Mouse (Mus musculus) frontal cortex, adult (tissue): ENCODE results near the gene Mark2.

Experiments used
- ATAC-seq: cut with Nextera tagmentation; 2 replicates; pipeline ENCODE4 v1.9.2; 2017; ENCODE audit warnings: mild to moderate bottlenecking, moderate library complexity, mixed read lengths; ENCODE audit not compliant: low TSS enrichment

The Mark2 gene

DNA sequence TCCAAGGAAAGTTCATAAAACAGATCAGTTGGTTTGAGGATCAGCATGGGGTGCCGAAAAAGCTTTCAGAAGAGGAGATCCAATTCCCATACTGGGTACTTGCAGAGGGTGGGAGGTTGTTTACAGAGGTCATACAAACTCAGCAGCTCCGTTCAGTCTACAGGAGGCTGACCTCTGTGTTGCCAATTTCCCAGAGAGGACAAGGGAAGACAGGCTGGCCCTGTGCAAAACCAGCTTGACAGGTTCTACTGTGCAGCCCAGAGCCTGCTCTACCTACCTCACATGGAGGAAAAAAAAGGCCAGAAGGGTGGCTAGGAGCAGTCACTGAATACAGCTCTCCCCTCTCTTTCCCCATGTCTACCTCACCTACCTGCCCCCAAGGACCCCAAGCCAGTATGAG, 7.6 kb downstream of the Mark2 start:
- ATAC-seq, result no peak

DNA sequence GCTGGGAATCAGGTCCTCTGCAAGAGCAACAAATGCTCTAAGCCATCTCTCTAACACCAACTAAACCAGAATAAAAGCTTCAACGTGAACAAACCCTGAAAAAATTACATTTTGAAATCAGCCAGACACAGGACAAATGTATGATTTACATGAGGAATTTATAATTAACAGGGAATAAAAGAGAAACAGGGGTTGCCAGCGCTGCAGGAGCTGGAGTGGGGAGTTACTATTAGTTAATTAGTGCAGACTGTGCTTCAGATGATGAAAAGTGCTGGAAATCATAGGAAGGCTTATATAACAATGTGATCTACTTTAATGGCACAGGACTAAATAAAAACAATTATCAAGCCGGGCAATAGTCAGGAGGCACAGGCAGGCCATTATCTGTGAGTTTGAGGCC, 20.3 kb downstream of the Mark2 start:
- ATAC-seq, result no peak

DNA sequence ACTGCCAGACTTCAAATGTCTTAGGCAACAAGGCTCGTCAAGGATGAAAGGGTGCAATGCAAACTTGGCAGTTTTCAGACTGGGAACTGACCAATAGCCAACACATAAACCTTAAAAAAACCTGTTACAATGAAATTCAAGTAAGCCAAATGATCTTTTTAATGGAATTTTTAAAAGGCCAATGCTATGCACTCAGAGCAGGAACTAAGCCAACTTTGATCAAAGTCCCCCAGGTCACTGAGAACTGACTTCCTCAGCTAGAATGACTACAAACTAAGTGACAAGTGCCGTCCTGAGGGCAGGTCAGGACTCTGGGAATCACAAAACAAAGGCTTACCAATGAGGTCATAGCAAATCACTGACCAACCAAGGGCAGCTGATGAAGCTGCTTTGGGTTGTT, 21.5 kb downstream of the Mark2 start:
- no peak for ATAC-seq

DNA sequence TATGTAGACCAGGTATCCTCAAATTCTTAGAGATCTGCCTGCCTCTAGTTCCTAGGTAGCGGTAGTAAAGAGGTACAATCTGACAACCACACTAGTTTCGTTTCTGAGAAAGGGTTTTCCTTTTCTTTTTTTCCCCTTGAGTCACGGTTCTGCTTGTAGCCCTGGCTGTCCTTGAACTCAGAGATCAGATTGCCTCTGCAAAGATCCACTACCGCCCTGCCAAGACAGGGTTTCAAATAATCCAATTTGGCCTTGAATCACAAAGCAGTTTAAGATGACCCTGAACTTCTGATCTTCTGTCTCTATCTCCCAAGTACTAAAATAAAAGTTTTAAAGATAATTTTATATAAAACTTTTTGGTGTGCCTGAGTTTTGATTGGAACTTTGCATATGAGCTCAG, 23.9 kb downstream of the Mark2 start:
- no peak for ATAC-seq

DNA sequence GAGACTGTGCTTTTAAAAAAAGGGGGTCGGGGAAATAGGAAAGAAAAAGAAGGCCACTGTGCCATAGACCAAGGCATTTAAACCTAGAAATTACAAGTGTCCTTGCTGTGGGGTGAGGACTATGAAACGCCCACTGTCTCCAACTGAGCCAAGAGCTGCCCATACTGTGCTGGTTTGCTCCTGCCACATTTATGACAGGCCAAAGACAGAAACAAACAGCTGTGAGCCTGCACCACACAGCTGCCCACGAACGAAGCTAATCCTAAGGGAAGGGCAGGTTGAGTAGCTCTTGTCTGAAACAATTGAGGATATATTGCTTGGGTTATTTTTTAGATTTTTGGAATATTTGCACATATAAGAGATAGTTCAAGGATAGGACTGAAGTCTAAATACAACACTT, 24.8 kb downstream of the Mark2 start:
- ATAC-seq, result peak; percentile 60

DNA sequence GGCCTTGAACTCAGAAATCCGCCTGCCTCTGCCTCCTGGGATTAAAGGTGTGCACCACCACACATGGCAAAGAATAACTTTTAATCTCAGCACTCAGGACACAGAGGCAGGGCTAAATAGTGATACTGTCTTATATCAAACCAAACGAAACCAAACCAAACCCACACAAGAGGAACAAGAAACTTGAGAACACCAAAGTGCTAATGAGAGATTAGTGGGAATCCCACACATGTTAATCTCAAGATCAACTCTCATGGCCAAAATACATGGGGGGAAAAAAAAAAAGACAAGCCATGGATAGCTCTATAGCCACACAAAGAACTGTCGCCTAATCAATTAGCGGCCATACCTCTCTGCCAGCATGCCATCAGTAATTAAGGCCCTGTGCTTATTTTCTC, 26.1 kb downstream of the Mark2 start:
- no peak for ATAC-seq

DNA sequence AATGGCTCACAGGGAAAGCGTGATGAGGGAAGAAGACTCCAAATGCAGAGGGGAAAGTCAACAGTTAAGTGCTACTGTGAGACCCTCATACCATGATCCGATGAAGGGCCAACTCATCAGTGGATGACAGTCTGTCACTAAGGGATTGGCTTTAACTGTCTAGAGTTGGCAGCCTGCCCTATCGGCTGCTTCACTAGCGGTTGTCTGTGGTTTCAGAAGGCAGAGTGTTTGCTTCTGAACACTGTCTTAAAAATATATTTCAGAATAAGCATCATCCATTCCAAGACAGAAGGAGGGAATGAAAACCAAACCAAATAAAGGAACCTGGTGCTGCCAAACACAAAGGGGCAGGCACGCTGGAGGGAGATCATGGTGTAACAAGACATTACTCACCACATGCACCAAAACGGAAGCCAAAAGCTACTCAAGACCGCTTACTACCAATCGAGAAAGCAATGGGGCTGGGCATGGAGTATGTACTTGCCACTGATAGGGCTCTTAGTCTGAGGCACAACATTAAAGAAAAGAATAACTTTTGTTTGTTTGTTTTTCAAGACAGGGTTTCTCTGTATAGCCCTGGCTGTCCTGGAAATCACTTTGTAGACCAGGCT, 26.6 kb downstream of the Mark2 start:
- peak; percentile 35; the same call in 1 of the 2 replicates for ATAC-seq

DNA sequence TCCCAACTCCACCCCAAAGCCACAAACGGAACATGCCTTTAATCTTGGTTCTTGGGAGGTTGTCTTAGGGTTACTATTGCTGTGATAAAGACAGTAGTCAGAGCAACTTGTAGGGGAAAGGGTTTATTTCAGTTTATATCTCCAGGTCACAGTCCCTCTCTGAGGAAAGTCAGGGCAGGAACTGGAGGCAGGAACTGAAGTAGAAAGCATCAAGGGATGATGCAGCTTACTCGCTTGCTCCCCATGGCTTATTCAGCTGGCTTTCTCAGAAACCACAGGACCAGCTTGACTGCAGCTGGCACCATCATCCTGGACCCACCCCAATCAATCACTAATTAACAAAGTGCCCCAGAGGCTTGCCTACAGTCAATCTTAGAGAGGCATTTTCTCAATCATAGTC, 28.0 kb downstream of the Mark2 start:
- no peak for ATAC-seq

DNA sequence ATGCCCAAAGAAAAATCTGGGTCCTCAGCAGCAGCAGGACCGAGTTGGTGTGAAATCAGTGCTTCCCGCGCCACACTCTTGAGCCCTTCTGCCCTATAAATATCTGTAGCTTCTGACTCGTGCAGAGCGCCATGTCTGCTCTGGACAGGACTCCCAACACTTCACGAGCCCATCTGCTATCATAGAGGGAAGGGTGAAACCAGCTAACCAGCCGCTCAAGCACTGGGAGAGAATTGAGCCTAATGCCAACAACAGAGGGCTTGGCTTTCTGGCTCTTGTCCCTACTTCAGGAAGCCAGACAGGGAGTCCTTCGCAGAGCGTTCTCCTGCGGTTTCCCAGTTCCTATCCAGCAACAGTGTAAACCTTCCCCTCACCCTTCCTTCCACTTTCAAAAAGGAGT, 30.4 kb downstream of the Mark2 start:
- peak; percentile 21; the same call in 1 of the 2 replicates for ATAC-seq

DNA sequence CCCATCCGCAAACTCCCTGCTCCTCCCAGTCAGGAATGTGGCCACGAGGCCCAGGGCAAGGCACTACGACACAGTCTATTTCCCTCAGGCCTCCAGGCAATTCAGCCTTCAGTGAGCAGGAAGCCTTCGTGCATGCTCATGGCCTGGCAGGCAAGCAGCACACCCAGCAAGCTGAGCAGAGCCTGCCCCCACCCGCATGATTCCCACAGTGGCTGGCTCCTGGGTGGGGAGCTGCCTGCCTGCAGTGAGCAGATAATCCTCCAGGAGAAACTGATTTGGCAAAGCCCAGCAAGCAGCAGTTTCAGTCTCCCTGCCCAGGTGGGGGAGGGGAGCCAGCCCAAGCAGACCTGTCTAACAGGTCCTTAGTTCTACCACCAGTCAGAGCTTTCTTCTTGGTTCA, 31.0 kb downstream of the Mark2 start:
- ATAC-seq, result peak; percentile 55

DNA sequence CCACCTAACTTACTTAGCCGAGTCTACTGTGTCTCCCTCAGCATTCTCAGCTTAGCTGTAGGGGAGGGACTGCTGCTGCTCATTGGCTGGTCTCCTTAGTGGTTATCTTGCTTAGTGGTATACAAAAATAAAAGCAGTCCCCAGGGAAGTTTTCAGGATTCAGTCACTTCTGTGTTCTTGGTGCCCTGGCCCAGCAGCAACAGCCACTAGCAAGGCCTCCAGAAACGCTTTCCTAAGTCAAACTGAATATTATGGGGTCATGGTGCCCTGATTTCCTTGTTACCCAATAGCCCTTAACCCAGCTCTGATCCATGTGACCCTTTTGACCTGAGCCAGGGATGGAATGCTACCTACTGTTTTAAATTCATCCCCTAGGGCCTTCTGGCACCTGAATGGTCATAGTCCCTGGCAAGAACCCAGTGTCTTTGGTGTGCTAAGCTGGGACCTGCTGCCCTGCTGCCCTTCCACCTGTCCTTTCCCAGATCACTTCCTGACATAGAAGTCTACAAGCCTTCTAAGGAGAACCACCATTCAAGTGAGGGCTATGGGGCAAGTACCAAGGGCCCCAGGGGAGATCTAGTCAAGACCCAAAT, 31.8 kb downstream of the Mark2 start:
- ATAC-seq, result no peak

DNA sequence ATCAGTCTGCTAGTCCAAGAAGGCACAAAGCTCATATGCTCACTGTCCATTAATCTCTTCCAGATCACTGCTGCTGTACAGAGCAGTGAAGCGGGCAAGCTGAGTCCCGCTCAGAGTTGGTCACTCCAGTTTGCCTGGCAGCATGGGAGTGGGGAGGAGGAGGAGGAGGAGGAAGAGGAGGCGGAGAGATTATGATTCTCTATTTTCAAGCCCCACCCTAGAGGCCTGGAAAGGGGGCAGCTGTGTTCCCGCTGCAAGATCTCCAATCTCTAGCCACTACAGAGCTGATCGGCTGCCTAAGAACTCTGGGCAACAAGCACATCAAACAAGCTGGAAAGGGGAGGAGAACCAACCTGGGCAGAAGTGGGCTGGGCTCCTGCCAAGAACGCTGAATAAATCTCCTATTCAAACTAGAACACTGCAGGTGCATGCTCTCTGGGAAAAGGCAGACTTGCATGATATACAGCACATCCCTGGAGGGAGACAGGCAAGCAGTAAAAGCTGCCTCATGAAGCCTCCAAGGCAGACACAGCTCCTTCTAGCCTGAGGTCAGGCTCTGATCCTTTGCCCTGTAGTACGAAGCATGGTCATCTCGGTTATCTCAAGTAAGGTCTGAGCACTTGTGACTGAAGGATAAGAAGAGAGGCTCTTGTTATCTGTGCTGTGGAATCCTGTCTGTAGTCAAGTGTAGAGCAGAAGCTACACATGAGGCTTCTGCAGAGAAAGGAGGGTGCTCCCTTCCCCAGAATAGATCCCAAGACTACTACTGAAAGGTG, 33.5 kb downstream of the Mark2 start:
- peak; percentile 17; the same call in 1 of the 2 replicates for ATAC-seq

DNA sequence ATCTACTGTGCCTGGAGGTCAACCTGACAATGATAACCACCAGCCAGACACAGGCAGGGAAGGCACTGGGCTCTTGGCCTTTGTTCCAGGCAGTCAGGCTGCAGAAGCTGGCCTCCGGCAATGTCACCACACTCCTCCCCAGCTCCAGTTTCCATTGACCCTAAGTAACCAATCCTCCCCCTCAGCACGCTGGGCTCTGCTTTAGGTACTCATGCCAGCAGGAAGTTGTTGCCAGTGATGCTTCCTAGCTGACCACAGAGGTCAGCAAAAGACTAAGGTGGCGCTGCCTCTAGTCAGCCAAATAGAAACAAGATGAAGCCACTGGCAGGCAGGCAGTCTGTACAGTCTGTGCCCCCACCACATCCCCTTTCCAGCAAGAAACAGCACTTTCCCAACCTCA, 34.7 kb downstream of the Mark2 start:
- no peak for ATAC-seq

DNA sequence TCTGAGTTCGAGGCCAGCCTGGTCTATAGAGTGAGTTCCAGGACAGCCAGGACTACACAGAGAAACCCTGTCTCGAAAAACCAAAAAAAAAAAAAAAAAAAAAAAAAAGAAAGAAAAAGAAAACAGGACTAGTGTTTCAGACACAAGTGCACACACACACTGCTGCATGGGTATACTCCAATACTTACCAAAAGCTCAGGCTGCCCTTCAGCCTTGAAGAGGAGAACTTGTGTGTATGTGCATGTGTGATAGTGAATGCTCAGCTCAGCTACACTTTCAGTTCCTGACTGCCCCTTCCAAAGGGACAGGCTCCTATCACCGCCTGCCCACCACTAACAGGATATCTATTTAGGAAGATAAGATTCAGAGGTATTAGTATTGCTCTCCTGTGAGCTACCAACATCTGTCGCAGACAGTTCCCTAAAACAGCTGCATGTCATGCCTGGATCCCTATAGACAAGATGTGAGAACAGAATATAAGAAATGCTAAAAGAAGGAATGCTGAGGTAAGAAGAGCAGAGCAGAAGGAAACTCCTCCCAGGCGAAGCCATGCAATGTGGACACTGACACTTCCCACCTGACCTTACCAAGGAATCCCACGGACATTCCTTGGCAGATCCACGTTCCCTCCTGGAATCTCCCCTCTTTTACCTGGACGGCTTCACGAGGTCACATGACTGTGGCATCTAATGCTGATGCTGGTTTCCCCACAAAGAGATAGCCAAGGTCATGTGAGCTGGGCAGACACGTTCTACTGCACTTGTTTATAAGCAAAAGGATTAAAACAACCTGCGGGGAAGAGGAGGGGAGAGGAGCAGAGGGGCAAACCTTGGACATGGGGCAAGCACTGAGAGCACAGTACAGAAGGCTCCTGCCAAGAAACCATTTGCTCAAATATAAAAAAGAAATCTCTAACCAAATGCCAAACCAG, 36.0 kb downstream of the Mark2 start:
- ATAC-seq, result no peak

DNA sequence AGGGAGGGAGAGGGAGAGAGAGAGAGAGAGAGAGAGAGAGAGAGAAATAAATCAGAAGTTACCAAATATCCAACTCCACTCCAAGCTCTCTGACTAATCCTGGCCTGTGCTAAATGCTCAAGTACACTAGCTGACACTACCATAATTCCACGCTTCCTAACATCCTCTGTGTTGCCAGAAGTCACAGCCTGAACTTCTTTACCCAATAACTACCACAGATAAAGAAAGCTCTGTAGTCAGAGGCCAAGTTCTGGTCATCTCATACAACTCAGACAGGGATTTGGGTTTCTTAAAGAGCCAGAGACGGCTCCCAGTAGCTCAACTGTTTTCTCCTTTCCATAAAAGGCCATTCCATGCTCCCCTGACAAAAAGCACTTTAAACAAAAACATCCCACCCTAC, 36.9 kb downstream of the Mark2 start:
- no peak for ATAC-seq

DNA sequence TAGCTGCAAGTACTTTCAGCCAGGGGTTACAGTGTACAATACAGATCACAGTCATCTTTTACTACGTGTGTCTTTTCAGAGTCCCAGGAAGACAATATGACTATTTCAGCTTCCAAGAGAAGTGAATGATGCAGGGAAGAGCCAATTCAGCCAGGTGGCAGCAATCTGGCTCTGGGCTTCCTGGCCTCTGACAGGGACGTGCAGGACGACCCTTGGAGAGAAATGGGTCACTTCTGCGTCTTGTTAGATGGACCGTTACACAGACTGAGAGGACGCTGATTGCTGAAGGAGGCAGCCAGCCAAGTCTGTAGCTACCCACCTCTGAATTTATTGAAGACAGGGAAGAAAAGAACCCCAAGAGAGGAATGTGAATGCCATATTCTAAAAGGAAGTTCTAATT, 37.9 kb downstream of the Mark2 start:
- no peak for ATAC-seq

DNA sequence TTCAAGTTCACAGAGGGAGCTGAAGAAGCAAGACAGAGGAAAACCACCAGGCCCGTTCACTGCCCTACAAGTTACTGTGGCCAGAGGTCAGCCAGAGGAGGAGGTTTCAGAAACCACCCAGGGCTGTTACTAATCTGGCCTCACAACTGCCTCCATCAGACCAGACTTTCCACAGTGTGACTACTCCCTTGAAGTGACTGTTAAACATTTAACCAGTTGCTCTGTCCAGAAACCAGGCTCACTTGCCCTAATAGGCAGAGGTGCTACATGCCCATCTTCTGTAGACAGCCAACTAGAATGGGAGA, 39.2 kb downstream of the Mark2 start:
- no peak for ATAC-seq

DNA sequence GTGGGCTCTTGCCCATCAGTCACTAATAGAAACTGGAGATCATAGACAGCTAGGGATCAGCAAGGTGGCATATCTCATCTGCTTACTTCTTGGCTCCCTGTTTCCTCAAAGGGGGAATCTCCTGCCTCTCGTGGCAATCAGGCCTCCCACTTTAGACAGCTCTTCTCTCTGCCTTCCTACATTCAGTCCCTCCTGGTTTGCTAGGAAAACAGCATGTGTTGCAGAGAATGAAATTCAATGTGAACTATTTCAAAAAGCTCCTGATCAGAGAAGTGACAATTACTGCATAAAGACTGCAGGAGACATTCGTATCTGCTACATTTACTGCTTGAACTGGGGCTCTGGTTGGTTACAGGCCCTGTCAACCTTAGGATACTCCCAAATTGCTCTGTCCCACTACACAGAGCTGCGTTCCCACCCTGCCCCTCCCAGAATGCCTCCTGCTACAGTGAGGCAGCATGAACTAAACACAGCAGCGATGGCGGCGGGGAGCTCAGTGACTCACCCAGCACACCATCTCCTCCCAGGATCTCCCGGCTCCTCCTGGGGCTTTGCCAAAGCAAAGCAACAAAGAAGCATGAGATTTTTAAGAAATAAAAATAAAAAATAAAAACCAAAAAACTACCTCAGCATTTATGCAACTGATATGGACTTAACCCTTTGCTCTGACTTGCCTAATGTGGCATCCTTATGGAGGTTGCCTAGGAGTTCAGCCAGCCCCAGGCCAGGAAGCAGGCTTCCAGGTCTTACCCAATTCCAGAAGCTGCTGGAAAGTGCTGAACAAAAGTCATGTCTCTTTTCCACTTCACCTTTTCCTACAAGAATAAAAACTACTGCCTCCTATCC, 39.8 kb downstream of the Mark2 start:
- ATAC-seq, result peak; percentile 65; the same call in 1 of the 2 replicates

DNA sequence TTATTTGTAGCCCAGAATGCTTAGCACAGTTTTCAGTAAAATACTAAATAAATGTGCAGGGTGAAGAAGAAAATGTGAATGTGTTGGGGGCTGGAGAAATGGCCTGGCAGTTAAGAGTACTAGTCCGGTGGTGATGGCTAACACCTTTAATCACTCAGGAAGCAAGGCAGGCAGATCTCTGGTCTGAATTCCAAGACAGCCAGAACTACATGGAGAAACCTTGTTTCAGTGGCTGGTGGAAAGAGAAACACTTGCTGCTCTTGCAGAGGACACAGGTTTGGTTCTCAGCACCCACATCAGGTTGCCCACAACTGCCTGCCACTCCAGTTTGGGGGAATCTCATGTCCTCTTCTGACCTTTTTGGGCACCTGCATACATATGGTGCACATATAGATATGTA, 41.6 kb downstream of the Mark2 start:
- no peak for ATAC-seq

DNA sequence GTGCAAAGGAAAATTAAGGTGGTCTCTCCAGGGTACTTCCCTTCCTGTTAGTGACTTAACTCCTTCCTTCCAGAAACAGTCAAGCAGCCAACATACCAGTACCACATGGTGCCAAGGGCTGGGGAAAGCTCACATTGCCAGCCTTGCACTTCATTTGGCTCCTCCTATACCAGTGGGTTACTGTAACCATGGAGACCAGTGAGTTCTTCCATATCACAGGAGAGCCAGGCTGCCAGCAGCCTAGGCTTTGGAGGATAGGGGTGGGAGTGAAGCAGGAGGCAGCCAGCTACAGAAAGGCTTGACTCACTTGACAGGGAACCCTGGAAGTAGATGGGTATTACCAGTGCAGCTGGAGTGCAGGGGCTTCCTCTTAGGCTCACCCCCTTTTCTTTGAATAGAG, 42.6 kb downstream of the Mark2 start:
- ATAC-seq, result peak; percentile 84

DNA sequence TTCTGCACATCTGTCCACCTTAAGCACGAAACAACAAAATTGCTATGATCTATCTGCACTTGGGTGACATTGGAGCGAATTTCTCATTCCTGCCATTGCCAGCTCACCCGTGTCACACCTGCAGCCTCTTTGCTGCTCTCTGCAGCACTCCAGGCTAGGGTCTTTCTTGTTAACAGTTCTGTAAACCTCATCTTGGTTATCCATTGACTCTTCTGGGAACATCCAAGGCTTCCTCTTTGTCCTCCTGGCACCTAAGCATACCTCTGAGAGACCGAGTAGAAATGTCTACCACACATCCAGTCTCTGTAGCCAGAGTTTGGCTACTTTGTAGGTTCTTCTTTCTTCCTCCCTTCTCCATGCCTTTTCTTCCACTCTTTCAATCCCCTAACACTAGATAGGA, 45.7 kb downstream of the Mark2 start:
- ATAC-seq, result no peak
